Mouse (Mus musculus) spleen, postnatal 36 days (tissue): ENCODE results near the gene Adgrg2.

Experiments
- DNase-seq, 2 experiments: peaks; one replicate each; pipeline ENCODE4 v3.0.0; 2022; ENCODE audit warnings: low spot score in 2 of 2, mixed read lengths in 1 of 2

The Adgrg2 gene

DNA sequence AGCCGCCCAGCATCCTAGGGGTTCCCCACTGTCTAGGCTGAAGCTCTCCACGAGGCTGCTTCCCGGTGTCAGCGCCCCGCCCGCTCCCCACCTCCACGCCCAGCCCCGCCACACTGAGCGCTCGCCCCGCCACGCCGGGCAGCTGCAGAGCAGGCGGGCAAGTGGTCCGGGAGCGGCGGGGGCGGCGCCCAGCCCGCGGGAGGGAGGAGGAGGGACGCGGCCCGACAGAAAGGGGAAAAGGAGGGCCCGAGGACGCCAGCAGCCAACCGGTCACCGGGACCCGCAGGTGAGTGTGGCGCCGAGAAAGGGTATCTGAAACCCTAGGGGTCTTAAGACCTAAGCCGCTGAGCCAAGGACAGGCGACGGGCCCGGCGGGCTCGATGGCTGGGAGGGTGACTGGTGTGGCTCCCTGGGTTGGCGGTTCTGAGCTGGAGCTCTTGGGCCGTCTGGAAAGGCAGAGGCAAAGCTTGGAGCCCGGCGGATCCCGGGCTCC, at the start of gene Adgrg2:
TSS of gene Adgrg2 (plus strand) at position 227 of the 493 bp plus-strand sequence.
- peak in 1 of 2 experiments; percentile 1 for DNase-seq

DNA sequence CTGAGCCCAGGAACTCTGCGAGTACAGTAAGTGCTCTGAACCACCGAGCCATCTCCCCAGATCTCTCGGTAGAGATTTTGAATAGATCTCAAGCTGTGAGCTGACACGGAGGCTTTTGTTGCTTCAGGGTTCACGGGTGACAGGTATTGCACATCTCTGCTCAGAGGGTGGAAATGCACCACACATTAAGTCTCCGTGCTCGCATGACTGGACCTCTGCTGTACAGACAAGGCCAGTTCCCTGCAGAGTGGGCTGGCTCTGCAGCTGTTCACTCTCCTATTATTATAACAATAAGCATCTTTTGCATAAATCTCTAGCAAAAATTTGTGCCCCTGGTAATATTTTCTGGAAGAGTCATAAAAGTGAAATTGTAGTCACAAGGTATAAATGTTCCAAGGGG, 39.5 kb upstream of the Adgrg2 start:
- DNase-seq, result no peak

DNA sequence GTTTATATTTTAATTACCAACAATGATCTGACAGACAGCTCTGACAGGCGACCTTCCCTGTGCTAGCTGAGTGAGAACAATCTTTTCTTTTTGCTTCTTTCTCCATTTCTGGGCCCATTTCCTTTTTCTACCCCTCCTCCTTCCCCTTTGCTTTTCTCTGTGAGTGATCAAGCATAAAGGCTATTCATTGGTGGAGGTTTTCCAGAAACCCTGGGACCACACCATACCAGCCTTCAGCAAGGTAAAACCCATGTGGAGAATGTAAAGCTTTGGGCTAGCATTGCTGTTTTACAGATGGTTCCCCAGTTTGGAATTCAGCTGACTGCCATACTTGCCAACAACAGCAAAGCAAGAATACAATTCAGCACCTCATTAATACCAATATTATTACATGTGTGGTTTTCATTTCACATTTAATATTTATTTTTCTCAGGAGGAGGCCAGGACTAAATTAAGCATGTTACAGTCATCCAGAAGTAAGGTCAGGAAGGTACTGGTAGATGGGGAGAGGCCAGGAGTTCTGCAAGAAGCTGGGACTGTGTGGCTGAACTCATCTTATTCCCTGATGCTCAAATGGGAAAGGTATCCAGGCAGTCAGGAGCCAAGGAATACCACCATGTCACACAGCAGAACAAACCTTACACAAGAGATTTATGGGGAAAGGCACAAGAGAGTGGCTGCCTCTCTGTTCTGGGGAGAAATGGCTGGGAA, 38.4 kb upstream of the Adgrg2 start:
- DNase-seq, result no peak

DNA sequence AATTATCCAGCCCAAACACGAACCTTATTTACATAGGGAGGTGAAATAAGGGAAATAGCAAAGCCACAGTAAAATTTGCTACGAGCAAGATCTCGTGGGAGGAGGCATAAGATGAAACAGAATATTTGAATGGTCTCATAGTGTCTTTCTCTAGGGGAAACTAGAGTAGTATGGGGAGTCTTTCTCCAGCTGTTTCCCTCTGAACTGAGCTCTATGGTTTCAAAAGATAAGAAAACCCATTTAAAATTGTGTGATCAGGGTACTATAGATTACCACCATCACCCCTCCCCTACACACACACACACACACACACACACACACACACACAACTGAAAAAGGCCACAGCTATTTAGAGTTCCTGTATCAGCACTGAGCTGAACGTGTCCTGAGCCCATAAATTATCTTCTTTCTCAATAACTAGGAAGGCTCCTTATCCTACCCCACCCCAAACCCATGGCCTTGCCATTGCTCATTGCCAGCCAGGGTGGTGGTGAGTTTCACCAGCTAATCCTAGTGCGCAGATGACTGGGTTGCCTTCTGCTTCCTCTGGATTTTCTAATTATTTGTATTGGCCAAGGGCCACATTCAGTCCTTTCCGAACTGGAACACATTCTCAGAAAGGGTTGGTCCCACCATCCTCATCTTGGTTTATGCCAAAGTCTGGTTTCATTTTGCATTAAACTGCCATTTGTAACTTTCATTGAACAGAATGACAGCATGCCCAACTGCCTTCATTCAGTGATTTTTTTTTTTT, 5.6 kb upstream of the Adgrg2 start:
- peak in 1 of 2 experiments; percentile 1 for DNase-seq

DNA sequence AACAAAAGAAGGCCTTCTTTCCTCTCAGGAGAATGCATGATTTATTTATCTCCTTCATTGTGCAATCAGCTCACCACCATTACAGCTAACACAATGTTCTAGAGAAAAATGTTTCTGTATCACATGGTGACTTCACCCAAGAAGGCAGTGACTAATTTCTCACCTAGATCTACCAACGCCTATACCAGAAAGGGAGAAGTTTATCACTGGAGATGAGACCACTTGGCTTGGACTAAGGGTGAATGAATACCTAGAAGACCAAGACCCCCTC, 5.1 kb upstream of the Adgrg2 start:
- no peak for DNase-seq

DNA sequence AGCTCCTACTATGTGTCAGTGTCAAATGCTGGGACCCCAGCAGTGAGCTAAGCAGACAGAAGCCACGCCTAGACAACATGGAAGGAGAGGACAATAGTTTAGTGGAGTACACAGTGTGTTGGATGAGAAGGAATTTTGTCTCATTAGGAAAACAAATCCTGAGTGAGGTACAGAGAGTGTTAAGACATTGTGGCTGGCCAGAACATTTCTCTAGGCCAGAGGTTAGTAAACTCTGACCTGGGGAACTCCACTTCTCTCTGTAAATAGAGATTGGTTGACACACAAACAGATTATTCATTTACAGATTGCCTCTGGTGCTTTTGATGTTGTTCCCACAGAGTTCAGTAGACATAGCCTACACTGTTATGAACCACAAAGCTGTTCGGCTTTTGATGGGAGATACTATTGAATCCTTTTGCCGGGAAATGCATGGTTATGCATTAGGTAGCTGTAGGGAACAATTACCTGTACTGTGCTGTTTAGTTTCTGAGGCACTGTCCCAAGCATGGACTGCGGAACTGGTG, 22.5 kb downstream of the Adgrg2 start:
- no peak for DNase-seq

DNA sequence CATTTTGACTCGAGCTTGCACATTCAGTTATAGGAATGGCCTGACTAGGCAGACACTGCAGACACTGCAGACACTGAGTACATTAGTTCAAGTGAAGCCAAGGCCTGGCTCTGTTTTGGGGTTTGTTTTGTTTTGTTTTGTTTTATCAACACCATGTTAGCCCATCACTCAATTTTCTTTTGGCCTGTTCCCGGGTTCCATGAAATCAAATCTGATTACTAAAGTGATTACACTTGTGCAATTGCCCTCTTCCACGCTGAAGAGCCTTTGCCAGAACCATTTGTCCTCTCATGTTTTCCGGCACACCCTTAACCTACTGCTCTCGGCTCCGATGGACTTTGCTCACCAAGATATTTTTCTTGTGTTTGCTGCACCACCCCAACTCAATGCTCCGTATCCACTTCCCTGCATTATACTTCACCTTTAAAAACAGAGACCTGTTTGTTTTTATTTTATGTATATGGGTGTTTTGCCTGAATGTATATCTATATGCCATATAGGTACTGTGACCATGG, 23.4 kb downstream of the Adgrg2 start:
- DNase-seq, result no peak

DNA sequence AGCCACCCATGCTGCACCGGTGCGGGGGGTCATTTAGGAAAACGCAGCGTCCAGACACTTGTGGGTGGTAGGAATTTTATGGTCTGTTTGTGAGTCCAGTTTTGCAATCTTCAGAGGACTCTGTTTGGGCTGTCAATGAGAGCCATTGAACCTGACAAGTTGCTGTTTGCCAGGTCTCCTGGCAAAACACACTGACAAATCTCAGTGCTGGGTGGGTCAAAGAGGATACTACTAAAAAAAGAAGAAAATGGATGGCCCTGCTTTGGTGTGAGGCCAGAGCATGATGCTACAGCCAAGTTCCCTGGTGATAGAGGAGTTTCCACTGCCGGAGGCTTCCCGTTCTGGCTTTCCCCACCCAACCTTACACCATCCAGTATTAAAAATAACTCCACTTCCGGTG, 27.9 kb downstream of the Adgrg2 start:
- no peak for DNase-seq

DNA sequence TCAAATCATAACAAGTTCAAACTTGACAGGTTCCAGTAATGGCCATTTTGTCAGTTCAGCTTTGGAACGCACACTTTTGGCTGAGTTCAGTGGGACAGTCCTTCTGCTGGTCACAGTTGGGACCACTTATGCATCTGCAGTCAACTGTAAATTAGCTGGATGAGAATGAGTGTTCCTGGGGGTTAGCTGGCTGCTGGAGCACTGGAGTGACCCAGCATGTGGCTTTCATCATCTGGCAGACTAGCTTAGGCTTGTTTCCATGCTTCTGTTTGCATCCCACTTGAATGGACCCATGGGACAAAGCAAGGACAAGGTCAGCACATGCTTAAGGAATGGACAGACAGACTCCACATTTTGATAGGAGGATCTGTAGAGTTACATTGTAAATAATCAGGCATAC, 33.2 kb downstream of the Adgrg2 start:
- DNase-seq, result no peak

DNA sequence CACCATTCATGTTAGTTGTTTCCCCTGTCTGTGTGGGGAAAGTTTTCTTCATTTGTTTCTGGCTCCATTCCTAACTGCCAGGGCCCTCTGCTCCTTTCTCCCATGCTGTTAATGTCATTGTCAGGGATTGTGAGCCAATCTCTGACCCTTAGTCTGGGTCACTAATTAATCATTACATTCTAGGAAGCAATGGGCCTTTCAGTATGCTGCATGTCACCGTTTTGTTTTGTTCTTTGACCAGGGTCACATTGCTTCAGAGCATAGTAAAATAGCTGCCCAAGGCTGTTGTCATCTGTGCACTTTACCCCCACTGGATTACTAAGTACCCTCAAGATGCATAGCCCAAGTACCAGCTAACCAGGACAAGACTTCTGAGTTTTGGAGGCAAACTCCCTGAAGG, 36.0 kb downstream of the Adgrg2 start:
- DNase-seq, result no peak

DNA sequence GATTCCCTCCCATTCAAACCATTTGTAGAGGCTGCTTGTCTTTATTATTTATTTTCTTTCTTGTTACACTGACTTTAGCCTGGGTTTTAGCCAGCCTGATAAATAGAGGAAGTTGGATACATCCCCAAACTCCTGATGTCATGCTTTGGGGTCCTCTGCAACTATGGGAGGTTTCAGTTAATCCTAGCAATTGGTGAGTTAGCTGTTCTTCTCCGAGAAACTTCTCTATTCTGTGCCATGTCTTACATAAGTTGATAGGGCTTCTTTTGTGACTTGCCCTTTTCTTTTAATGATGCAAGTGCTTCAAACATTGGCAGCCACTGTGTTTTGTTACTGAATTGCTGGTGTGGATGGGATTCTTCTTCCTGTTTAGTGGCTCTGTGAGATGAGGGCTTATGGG, 36.4 kb downstream of the Adgrg2 start:
- no peak for DNase-seq

DNA sequence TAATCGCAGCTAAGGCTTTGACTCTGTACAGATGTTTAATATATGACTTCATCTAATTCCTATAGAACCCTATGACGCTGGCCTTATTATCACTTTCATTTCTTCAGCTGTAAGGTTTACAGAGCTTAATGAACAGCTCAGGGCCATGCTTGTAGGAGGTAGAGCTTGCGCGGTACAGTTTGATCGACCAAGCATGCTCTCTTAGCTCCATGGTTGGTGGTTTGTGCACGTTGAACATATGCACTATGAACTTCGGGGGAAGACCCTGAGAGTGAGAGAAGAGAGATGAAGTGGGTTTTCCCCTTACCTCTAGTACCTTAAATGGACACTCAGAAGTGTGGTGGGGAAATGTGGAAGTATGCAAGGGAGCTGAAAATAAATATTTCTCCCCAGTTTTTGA, 41.7 kb downstream of the Adgrg2 start:
- DNase-seq, result no peak

DNA sequence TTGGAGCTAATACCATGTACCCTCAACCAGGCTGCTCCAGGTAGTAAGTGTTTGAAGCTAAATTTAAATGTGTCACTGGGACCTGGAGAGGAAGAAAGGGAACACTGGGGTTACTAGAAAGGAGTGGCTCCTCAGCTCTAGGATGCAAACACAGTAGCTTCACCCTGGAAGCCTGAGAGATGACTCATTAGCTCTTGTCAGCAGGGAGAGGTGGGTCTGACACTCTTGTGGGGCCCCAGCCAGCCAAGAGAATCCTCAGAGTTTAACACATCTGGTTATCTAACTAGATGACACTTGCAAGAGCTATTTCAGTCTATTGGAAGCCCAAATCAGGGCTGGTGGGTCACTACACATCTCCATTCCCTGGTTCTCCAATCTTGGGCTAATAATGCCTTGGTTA, 50.8 kb downstream of the Adgrg2 start:
- DNase-seq, result no peak

DNA sequence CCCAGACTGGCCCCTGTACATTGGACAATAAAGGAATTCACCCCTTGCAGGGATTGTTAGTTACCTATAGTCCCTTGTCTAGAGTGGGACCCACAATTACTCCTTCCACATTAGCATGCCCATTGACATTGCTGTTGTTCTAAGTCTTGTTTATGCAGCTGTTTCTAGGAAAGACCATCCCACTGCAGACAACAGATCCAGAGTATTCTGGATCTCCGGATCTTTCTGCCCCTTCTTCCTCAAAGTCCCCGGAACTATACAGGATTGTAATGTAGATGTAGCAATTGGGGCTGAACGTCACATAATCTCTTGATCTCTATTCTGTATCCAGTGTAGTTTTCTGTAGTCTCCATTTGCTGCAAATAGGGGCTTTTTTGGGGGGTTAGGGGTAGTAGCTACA, 57.9 kb downstream of the Adgrg2 start:
- DNase-seq, result no peak

DNA sequence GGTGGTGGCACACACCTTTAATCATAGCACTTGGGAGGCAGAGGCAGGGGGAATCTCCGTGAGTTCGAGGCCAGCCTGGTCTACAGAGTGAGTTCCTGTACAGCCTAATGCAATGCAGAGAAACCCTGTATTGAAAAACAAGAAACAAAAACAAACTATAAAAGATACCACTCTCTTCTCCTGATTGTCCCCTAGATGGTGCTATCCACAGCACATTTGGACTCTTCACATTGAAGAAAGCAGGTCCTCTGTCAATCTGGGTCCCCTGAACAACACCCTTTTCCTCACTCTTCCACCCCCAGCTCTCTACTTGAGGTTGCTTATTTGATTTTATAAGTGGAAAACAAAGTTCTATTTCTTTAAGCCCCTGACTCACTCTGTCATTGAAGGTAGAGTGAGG, 58.9 kb downstream of the Adgrg2 start:
- no peak for DNase-seq

DNA sequence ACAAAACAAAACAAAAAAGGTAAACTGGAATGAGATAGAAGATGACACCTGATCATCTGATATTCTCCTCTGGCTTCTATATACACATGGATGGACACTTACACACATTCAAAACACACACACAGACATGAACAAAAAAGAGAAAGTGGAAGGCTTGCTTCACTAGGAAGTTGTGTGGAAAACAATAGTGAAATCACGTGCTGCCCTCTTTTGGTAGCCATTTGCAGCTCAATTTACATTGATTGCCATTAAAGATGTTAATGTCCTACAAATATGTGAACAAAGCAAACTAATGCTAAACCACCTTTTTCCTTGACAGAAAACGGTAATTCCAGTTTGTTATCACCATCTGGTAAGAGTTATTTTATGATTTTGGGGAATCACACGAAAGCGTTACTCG, 65.2 kb downstream of the Adgrg2 start:
- no peak for DNase-seq

DNA sequence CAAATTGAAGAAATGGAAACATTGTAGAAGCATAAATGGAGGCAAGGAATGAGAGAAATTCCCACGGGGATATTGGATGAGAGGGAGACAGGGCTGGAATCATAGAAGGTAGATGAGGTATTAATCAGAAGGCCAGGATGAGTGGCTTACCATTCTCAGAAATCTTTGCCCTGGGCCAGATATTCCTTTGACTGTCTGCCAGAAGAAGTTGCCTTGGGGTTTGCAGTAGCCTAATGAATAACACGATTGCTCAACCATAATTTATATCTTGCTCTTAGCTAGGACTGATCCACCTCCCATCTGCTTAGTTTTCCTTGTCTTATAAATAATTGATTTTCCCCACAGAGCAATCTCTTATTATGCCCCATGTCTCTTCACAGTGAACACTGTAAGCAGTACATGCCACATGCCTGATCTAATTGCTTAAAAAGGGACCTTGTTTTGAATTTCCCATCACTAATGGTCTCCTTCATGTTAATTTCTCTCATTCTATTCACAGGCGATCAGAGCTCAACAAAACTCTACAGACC, 80.8 kb downstream of the Adgrg2 start:
- no peak for DNase-seq

DNA sequence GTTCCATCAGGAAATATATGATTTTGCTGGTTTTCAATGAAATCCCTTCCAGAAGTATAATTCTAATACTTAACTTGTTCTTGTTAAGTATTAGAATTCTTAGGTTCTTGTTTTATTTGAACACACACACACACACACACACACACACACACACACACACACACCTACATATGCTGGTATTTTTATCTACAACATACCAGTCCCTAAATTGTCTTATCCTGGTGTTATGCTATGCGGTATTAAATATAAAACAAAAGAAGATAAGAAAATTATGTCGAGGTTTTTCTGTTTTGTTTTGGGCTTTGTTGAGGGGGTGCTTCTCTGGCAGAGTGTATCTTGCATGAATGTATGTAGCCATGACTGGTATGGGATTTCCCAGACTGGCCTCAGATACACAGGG, 99.3 kb downstream of the Adgrg2 start:
- no peak for DNase-seq

DNA sequence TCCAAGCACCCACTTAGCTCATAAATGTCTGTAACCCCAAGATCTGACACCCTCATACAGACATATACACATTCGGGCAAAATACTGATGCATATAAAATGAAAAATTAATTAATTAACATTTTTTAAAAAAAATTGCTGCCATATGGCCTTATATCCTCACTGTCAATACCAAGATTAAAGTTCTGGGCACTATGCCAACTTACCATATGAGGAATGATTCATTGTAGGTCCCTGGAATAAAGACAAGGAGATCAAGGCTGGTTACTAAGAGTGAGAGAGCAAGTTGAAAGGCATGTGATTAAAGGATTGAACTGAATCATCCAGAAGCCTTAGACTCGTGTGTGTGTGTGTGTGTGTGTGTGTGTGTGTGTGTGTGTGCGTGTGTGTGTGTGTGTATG, 103.8 kb downstream of the Adgrg2 start:
- no peak for DNase-seq

DNA sequence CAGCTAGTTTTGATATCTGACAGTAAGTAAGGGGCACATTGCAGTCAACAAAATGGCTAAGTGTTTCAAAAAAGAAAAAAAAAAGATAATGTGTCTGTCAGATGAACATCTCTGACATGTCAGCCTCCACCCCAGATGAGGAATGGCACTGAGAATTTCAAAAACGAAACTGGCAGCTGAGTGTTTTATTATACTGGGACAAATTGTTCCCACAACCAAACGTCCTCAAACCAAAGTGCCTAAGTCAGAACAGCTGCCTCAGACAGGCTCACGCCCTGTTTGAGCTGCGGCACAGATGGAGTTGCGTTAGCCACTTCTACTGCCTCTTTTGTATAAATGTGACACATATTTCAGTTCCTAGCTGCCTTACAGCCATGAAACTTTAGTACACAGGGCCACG, 104.4 kb downstream of the Adgrg2 start:
- no peak for DNase-seq

DNA sequence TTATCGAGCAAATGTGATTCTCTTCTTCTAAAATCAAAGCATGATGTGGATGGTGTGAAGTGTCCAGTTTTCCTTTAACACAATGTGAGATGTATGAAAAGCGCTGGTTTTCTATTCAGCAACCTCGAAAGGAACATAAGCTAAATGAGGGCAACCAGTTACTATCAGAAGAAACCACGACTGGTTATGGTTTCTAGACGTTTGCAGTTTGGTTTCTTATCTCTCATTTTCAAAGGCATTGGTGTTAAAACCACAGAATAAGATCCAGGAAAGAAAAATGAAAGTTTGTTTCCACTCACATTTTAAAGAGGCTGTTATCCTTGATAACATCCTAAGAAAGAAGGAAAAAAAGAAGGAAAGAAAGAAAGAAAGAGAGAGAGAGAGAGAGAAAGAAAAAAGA, 106.0 kb downstream of the Adgrg2 start:
- DNase-seq, result no peak

DNA sequence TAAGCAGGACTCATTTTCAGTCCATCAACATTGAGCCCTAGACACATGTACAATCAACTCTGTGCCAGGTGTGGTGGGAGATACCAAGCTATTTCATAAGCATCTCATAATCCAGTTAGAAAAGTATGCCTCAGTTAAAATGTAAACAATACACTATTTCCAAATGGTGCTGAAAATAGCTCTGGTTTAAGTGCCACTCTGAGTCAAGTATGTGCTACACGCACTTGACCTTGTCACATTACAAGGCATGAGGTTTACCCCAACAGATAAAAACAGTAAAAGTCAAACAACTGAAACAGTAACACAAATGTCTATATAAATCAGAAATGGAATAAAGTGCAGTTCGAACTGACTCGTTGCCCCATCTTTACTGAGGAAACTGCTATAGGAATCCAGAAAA, 110.6 kb downstream of the Adgrg2 start:
- DNase-seq, result no peak

DNA sequence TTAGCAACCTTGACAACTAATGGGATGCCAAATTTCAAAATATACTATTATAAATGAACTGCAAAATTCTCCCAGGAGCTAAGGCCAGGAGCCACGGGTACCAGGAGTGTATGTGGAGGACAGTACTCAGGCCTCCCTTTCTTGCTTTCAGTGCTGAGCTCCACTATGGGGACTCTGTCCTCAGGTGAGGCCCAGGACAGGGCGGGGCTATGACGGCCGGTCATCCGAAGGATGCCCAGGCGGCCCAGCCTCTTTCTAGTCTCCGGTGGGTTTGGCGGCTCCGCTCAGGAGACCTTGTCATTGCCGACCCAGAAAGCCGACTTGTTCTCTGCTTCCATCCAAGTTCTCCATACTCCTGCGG, 111.2 kb downstream of the Adgrg2 start:
- DNase-seq, result no peak
